Mouse (Mus musculus) kidney, adult 2 months (tissue): ENCODE data around the gene Sema5b. TPM values are rescaled to one million over a fixed set of nuclear protein-coding genes. Genes with fewer than 3 reads are reported as not detected.

ENCODE experiments used
- DNase-seq: peaks from one replicate; pipeline ENCODE4 v3.0.0; 2021
- H3K27ac ChIP-seq: fragments of 200-500 bp; 2 replicates; pipeline ENCODE4 v1.5.1; 2012; ENCODE audit warnings: low read depth, low read length, control low read depth, inconsistent platforms; ENCODE audit not compliant: insufficient read depth
- H3K27me3 ChIP-seq: fragments of 200-500 bp; replicated peaks from 2 replicates; pipeline ENCODE4 v1.6.1; 2012; ENCODE audit warnings: mild to moderate bottlenecking, moderate library complexity, low read length, inconsistent platforms; ENCODE audit not compliant: control insufficient read depth, insufficient read depth
- H3K36me3 ChIP-seq: fragments of 200-500 bp; 2 replicates; pipeline ENCODE4 v1.6.1; 2012; ENCODE audit warnings: mild to moderate bottlenecking, moderate library complexity, low read length, inconsistent platforms; ENCODE audit not compliant: control insufficient read depth, insufficient read depth
- H3K4me1 ChIP-seq: fragments of 200-500 bp; 2 replicates; pipeline ENCODE4 v1.6.1; 2011; ENCODE audit warnings: low read length; ENCODE audit not compliant: control insufficient read depth, insufficient read depth
- H3K4me3 ChIP-seq: fragments of 200-500 bp; 2 replicates; pipeline ENCODE4 v1.5.1; 2011; ENCODE audit warnings: mild to moderate bottlenecking, low read depth, low read length, control low read depth; ENCODE audit not compliant: insufficient read depth
- CTCF ChIP-seq: fragments of 200-500 bp; conservative IDR thresholded peaks from 2 replicates; pipeline ENCODE4 v1.5.1; 2011; ENCODE audit warnings: low read depth, mild to moderate bottlenecking, control low read depth, low read length, moderate library complexity, mixed read lengths; ENCODE audit not compliant: insufficient read depth, insufficient read length
- POLR2A ChIP-seq: fragments of 200-500 bp; IDR thresholded peaks from one replicate; pipeline ENCODE4 v1.6.1; 2011; ENCODE audit warnings: low read depth, low read length, control low read depth
- WGBS: fragments of 180-500 bp; shearing (Covaris S2); methylation state at CpG from one replicate; pipeline ENCODE4 v1.1.7; 2018; 5-methylcytosine and 5-hydroxymethylcytosine counted together
- polyA plus RNA-seq: library from polyadenylated mRNA; depleted of rRNA; stranded (reverse); fragments of >200 nt; gene quantifications from 2 replicates; pipeline ENCODE4 v1.2.3, GENCODE M21; 2012

Gene Sema5b
- polyA plus RNA-seq, 1 experiment, result 1.4 TPM

GRCm38 (mm10) chr16:35596241-35596640, 55.3 kb downstream of the Sema5b start:
- Histone ChIP-seq H3K4me1 (no peaks in the 10 kb centered on the region), H3K27ac (no peak overlapping the region), H3K4me3 (no peak overlapping the region), H3K36me3 (no peaks in the 10 kb centered on the region), H3K27me3 (no peaks in the 10 kb centered on the region)
- 67% methylated on average over 6 of the region's 6 CpGs for WGBS
- TF ChIP-seq POLR2A (no peak), CTCF (no peak)
- no peak for DNase-seq

- TF ChIP-seq CTCF (no peak), POLR2A (no peak)
- 47% methylated on average over 8 of the region's 8 CpGs for WGBS
- Histone ChIP-seq H3K27ac (no peak overlapping the region), H3K36me3 (no peaks in the 10 kb centered on the region), H3K4me3 (no peak overlapping the region), H3K27me3 (no peaks in the 10 kb centered on the region), H3K4me1 (no peaks in the 10 kb centered on the region)
- DNase-seq, result no peak
Measured at GRCm38 (mm10) chr16:35596661-35597350, 55.9 kb downstream of the Sema5b start.

GRCm38 (mm10) chr16:35597991-35598390, 57.0 kb downstream of the Sema5b start:
- 65% methylated on average over 6 of the region's 6 CpGs for WGBS
- Histone ChIP-seq H3K4me3 (no peak overlapping the region), H3K27ac (no peak overlapping the region), H3K27me3 (no peaks in the 10 kb centered on the region), H3K36me3 (no peaks in the 10 kb centered on the region), H3K4me1 (no peaks in the 10 kb centered on the region)
- no peak for DNase-seq
- TF ChIP-seq POLR2A, result no peak
- TF ChIP-seq CTCF, result no peak

- 84% methylated on average over 5 of the region's 5 CpGs for WGBS
- Histone ChIP-seq H3K4me1 (peaks cover 2% of the 10 kb centered on the region; the same call in 1 of the 2 replicates), H3K4me3 (no peak overlapping the region), H3K27ac (no peak overlapping the region), H3K27me3 (no peaks in the 10 kb centered on the region), H3K36me3 (no peaks in the 10 kb centered on the region)
- no peak for DNase-seq
- no peak for TF ChIP-seq POLR2A
- no peak for TF ChIP-seq CTCF
Measured at GRCm38 (mm10) chr16:35598802-35599201, 57.9 kb downstream of the Sema5b start.

- DNase-seq, result no peak
- whole genome bisulfite sequencing, result 90% methylated on average over 5 of the region's 5 CpGs
- H3K4me3 ChIP-seq, result no peak overlapping the region
- no peaks in the 10 kb centered on the region for H3K27me3 ChIP-seq
- H3K36me3 ChIP-seq, result no peaks in the 10 kb centered on the region
- no peak overlapping the region for H3K27ac ChIP-seq
- H3K4me1 ChIP-seq, result peaks cover 3% of the 10 kb centered on the region; the same call in 1 of the 2 replicates
- TF ChIP-seq POLR2A (no peak), CTCF (no peak)
Measured at GRCm38 (mm10) chr16:35600282-35600681, 59.3 kb downstream of the Sema5b start.

GRCm38 (mm10) chr16:35601426-35601825, 60.5 kb downstream of the Sema5b start:
- Histone ChIP-seq H3K4me3 (no peak overlapping the region), H3K27ac (no peak overlapping the region), H3K4me1 (peaks cover 3% of the 10 kb centered on the region; the same call in 1 of the 2 replicates), H3K27me3 (no peaks in the 10 kb centered on the region), H3K36me3 (no peaks in the 10 kb centered on the region)
- WGBS, result 93% methylated on average over 6 of the region's 6 CpGs
- DNase-seq, result no peak
- TF ChIP-seq POLR2A, result no peak
- no peak for TF ChIP-seq CTCF

GRCm38 (mm10) chr16:35602529-35602928, 61.6 kb downstream of the Sema5b start:
- no peak for DNase-seq
- Histone ChIP-seq H3K27ac (no peak overlapping the region), H3K36me3 (no peaks in the 10 kb centered on the region), H3K4me3 (no peak overlapping the region), H3K4me1 (peaks cover 3% of the 10 kb centered on the region; the same call in 1 of the 2 replicates), H3K27me3 (no peaks in the 10 kb centered on the region)
- TF ChIP-seq CTCF, result no peak
- no peak for TF ChIP-seq POLR2A
- 71% methylated on average over 9 of the region's 9 CpGs for WGBS
